Mouse (Mus musculus): ENCODE results near the gene Rbfox1.

The Rbfox1 gene

DNA sequence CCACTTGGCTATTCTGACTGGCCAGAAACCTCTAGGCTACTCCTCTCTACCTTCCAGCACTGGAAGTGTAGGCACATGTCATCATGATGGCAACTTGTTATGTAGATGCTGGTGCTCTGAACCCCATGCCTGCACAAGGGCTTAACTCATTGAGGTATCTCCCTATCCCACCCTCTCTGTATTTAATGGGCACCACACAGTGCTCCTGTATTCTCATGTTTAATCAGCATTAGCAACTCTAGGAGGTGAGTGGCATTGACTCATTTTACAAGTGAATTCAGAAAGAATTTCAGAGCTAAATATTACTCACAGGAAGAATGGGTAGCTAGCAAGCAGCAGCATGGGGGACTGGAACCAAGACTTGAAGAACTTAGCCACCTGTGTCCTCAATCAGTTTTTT lies 321.3 kb downstream of the Rbfox1 start:
- in situ Hi-C loops (cut with MboI; ENCODE audit: low sequenced_read_pairs): no loop called here

DNA sequence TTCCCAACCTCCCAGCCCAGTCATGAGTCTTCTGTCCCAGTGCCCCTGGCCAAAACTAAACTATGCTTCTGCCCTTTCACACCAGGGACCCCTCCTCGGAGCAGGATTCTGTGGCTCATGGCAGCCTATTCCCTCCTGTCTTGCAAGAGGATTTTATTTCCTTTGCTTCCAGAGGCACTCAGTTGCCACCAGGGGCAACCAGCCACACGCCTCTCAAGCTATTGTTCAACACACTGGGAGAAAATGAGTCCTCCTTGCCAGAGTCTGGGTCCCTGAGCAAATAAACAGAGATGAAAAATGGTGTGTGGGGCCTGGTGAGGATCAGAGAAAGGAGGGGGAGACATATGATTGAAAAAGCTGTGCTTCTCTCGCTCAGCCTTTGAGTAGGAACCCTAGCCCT lies 327.8 kb downstream of the Rbfox1 start:
- in situ Hi-C loops (cut with MboI; ENCODE audit: low sequenced_read_pairs): no loop called here

DNA sequence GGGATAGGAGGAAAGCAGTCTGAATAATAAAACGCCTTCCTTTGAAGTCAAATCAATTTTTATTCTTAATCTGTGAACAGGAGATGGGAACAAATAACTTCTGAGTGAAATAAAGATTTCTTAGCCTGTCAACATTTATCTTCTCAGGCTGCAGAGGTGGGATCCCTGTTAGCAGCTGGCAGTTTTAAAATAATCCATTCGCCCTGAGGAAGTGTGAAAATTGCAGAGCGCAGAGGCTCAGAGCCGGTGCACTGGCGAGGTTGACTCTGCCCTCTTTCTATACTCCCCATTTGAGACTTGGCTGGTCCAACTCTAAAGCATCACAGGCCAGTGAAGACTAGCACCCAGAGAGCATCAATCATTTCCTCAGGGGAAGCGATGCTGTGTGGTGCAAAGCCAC lies 342.3 kb downstream of the Rbfox1 start:
- in situ Hi-C loops (cut with MboI; ENCODE audit: low sequenced_read_pairs): no loop called here

DNA sequence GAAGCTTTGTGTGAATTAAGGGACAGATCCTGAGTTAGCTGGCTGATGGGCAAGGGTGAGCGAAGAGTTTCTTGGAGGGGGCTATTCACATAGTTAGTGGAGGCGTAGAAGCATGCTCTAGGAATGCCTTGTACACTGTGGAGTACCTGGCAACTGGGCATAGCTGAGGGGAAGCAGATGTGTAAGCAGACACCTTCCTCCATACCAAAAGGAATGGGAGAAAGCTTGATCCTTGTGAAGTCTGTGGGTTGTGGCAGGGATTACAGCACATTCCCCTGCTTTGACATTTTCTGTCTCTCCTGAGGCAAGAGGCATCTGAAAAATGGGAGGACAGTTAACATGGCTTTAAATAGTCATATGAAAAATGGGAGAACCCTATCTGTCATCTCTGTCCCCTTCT lies 347.8 kb downstream of the Rbfox1 start:
- in situ Hi-C loops (cut with MboI; ENCODE audit: low sequenced_read_pairs): no loop called here

DNA sequence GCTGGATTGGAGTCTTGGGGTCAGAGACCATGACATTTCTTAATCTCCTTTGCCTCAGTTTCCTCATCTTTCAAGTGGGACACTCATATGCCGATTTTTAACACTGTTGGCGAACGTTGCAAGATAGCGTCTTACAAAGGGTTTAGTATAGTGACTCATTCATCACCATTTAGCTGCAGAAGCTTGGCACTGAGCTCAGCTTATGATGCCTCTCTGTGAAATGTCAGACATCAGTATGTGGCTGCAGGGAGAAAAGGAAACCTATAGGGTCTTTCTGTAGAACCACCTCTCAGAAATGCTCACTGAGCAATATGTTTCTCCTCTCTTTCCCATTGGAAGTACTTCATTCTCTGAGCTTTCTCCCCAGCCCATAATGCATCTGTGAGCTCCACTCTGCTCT lies 356.2 kb downstream of the Rbfox1 start:
- in situ Hi-C loops (cut with MboI; ENCODE audit: low sequenced_read_pairs): no loop called here

DNA sequence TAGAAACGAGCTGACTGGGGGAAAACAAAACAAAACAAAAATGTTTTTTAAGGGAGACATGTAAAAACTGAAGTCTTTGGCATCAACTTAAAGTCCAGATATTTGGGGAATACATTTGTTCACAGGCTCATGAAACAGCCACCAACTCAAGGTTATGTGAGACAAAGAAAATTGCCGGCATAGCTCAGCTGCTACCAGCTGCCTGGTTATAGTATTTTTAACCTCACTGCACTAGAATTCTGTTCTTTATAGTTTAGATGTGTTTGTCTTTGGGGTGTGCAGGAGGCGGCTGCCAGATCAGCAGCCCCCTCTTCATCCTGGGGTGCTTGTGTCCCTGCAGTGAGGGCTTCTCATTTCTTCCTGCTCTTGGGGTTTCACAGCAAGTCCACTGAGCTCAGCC lies 357.3 kb downstream of the Rbfox1 start:
- in situ Hi-C loops (cut with MboI; ENCODE audit: low sequenced_read_pairs): no loop called here

DNA sequence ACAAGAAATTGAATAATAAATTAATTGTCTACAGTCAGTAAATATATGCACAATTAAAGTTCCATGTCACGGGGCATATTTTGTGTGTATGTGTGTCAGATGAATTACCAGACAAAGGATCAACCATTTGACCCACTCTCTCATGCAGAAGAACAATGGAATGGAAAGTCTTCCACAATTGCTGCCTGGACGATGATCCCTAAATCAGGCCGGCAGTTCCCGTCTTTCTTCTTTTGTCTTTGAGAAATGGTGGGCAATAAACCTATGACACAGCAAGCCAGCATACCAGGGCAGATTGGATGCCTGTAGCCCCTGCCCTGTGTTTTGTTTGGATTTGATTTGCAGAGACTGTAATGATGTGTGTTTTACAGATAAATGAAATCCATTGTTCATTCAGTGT lies 362.4 kb downstream of the Rbfox1 start:
- in situ Hi-C loops (cut with MboI; ENCODE audit: low sequenced_read_pairs): no loop called here

DNA sequence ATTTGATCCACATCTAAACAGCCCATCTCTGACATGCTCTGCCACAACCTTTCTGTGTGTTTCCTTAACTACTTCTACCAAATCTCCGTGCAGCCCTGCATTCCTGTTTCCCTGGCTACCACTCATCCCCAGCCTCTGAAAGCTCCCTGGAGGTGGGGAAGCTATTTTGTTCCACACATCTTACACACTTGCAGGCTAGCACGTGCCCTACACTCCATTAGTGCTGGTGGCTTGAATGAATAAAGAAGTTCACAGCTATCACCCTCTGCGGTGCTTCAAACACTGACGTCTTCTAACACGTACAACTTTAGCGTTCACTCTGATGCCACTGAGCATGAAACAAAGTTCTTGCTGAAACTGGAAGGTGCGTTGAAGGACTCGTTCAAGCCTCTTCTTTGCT lies 379.4 kb downstream of the Rbfox1 start:
- in situ Hi-C loops (cut with MboI; ENCODE audit: low sequenced_read_pairs): no loop called here

DNA sequence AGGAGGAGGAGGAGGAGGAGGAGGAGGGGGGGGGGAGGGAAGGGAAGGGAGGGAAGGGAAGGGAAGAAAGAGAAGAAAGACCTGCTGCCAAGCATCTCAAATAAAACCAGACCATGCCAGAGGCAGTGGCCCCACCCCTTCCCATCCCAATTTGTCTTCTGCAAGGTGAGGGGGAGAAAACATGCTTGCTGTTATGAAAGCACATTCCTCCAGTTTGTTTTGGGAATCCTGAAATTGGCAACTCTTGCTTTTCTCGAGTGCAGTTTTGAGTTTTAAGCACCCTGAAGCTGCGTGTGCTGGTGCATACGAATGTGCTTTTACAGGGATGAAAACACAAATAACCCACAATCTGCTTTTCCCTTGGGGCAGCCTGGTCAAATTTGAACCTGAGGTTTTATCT lies 380.5 kb downstream of the Rbfox1 start:
- in situ Hi-C loops (cut with MboI; ENCODE audit: low sequenced_read_pairs): no loop called here

DNA sequence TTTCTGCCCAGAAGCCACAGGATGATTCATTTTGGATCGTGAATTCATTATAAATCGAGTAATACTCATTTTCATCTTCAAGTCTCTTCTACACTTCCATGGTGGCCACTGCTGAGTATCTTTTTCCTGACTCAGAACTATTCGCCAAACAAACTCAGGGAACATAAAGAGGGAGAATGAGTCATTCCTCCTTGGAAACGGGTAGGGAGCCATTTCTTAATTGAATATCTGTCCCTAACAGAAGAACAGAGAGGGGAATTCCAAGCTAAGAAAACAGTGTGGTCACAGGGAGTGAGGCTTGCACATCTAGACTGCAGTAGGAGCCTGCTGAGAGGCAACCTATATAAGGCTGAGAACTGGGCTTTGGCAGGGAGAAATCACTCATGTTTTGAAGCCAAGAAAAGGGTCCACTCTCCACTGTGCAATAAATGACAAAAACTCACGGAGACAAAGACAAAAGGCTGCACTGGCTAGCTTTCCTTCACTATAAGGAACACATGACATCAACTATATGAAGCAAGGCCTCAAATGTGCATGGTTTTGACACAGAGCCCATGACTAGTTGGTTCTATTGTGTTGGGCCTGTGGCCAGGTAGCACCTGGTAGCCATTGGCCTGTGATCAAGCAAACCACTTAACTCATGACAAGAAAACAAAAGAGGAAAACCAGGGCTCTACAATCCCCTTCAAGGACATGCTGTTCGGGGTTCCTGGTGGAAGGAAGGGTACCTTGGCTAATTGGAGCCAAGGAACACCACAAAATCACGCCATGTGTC lies 386.6 kb downstream of the Rbfox1 start:
- in situ Hi-C loops (cut with MboI; ENCODE audit: low sequenced_read_pairs): no loop called here

DNA sequence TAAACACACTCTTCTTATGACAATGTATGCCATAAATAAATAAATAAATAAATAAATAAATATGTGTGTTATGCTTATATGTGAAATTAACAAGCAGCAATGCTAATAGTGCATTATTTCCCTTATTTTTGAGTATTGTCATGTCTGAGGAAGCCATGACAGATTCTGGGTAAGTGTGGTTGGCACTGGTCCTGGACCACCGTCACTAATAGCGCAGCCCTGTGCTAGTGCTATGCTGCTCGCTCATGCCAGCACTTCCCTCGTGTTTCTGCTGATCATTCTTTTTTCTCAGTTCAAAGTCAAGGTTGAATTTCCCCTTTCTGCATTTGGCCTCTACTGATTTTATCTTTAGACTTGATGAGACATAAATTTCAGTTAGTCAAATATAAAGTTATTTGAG lies 398.3 kb downstream of the Rbfox1 start:
- in situ Hi-C loops (cut with MboI; ENCODE audit: low sequenced_read_pairs): no loop called here

DNA sequence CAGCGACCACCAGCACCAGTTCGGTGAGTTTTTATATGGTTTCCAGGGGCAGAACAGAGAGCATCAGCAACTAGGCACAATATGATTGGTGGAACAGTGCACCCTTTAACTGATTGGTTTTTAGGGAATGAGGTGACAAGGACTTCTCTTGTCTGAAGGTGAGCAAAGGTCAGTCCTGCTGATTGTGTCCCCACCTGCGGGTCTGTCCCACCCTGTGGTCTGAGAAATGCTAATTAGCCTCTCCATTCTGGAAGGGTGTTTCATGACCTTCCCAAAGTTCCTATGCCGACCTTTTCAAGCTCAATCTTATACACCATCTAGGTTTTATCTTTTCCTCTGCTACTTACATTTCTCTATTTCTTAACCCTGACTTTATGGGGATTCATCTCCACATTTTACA lies 399.2 kb downstream of the Rbfox1 start:
- in situ Hi-C loops (cut with MboI; ENCODE audit: low sequenced_read_pairs): no loop called here

DNA sequence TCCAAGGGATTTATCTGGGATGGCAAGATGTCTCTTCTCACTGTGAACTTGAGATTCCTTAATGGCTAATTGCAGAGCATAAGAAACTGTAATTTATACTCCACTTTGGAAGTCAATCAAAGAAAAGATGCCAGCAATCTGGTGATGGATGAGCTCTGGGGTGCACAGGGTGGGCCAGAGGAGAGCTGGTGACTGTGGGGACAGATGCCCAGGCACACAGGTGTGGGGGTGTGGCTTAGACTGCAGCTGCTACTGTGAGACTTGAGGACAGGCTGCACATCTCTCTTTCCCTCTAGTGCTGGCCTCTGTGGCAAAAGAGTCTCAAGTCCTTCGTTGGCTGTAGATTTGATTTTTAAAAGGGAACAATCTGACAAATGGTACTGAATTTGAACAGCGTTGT lies 402.5 kb downstream of the Rbfox1 start:
- in situ Hi-C loops (cut with MboI; ENCODE audit: low sequenced_read_pairs): no loop called here

DNA sequence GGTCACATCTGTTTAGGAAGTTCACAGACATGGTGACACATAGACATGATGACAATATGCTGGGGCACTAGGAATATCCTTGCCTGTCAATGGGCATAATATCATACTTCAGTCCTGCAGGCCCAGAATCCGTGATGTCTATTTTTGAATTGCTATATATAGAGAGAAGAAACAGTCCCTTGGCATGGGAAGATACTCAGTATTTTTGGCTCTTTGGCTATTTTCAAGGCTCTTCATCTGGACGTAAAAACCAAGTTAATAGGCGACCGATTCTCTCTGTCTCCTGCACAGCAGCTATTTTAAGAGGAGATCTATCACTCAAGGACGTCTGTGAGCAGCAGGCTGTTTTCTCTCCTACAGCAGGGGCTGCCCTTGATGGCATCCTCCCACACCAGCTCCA lies 415.0 kb downstream of the Rbfox1 start:
- in situ Hi-C loops (cut with MboI; ENCODE audit: low sequenced_read_pairs): no loop called here

DNA sequence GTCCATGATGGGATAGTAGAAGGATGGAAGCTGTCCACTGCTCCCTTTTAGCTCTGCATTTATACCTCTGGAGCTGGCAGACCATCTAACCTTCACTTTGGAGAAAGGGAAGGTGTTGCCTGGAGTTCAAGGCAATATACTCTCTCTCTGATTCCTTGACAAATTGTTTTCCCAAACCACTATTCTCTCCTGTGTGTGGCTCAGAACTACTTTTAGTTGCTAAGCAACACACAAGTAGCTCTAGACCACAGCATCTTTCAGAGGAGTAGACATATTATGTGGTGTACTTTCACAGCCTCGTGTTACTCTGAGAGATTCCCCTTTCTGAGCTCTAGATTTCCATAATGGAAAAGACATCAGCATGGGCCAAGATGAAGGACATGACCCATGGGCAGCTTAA lies 417.9 kb downstream of the Rbfox1 start:
- in situ Hi-C loops (cut with MboI; ENCODE audit: low sequenced_read_pairs): no loop called here

DNA sequence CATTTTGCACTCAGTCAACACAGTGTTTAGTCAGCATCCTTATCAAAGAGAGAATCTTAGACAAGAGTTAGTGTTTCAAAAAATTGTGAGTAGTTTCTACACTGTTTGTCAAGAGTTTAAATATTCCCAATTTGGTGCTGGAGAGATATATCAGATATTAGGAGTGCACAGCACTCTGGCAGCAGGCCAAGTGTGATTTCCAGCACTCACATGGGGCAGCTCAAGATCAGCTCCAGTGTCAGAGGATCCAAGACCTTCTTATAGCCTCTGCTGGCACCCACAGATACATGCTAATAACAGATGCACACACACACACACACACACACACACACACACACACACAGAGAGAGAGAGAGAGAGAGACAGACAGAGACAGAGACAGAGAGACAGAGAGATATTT lies 424.8 kb downstream of the Rbfox1 start:
- in situ Hi-C loops (cut with MboI; ENCODE audit: low sequenced_read_pairs): no loop called here

DNA sequence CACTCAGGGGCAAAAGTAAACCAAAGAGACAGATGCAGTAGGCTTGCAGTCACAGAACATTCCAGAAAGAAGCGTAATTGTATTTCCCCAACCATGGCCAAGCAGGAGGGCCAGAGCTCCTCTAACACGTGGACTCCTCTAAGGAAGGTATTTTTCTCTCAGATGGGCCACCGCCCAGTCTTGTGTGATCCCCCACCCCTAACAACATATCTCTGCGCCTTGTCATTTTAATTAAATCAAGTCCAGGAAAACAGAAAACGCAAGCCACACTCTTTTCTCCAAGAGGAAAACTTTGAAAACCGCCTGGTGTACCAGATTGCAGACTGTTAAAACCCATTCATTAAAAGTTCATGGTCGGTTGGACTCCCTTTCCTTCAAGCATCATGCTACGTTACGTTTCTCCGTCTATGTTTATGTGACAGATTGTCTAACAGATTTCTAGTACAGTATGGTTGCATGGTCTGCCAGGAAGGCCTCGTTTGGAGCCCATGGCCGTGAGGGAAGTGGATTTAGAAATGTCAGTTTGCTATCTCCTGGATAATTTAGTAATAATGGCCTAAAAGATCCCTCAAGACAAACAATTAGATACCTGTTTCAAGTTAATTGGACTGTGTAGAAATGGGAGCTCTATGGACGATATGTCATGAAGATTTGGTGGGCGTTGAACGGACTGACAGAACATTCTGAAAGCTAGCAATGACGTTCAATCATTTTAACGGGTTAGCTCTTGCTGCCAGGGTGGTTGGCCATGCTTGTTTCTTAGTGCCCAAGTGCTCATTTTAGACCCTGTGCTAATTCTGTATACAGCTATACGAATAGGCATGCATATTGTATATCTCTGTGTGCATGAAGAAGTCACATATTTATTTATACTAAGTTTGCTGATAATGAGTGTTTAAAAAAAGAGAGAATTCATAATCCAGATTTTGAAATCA lies 425.9 kb downstream of the Rbfox1 start:
- in situ Hi-C loops (cut with MboI; ENCODE audit: low sequenced_read_pairs): no loop called here

DNA sequence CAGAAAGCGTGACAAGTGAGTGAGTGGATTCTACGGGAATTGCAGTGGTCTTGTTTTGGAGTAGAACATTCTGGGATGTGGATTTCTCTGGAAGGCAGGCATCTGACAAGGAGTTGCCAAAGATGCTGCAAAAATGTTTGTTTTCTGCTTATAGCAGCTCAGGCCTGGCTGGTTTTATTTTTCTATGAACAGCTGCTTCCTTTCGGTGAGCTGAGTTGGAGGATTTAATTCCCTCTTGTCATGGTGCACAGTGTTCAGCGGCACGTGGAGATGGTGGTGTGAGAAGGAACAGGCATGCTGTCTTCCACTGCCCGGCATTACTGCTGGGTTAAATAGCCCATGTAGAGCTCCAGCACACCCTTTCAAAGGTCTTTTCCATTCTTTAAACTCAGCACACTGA lies 428.5 kb downstream of the Rbfox1 start:
- in situ Hi-C loops (cut with MboI; ENCODE audit: low sequenced_read_pairs): no loop called here

DNA sequence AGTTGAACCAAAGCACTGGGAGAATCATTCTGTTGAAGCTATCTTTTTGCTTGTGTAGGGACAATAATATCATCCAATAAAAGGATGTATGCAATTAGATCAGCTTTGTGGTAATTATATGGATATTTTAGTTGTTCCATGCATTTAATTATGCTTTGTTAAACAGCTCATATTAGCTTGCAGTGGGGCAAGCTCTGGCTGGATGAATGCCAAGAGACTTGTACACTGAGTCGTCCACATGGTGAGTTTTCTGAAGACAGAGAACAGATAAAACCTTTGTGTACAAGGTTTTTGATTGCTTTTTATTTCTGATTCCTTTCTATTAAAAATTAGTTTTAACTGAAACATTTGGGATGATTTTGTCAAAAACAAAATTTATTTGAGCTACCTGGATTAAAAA lies 439.7 kb downstream of the Rbfox1 start:
- in situ Hi-C loops (cut with MboI; ENCODE audit: low sequenced_read_pairs): no loop called here

DNA sequence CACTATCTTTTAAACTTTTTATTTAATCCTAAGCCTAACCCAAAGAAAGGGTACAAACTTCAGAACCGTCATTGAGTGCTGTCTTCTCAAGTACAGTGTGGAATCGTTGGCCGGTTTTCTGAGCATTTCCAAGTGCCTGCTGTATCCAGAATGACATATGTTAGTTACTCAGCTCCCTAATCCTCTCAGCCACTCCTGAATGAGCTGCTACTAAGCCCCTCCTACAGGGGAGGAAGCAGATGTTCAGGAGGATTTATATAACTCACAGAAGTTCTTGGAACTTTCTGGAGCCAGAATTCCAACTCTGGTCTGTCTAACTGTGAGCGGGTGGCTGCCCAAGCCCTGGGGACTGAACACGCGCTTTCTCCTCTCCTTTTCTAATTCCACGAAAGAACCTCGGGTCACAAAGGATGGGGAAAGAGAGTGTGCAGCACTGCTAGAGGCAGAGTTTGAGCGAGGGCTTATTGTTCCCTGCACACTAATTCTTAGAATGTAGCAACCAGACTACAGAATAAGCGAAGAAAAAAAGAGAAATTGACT lies 446.3 kb downstream of the Rbfox1 start:
- in situ Hi-C loops (cut with MboI; ENCODE audit: low sequenced_read_pairs): no loop called here

DNA sequence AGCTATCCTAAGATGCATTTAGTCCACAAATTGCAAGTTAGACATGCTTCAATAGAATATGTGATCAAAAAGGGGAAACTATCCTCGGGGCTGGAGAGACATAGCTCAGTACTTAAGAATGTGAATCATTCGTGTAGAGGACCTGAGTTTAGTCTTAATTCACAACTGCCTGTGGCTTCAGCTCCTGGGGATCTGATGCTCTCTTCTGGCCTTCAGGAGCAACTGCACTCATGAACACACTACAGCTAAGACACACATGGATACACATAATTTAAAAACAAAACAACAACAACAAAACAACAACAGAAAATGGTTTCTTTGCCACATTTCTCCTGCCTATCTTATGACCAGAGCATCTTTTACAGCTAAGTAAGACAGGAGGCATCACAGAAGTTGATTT lies 448.1 kb downstream of the Rbfox1 start:
- in situ Hi-C loops (cut with MboI; ENCODE audit: low sequenced_read_pairs): no loop called here

DNA sequence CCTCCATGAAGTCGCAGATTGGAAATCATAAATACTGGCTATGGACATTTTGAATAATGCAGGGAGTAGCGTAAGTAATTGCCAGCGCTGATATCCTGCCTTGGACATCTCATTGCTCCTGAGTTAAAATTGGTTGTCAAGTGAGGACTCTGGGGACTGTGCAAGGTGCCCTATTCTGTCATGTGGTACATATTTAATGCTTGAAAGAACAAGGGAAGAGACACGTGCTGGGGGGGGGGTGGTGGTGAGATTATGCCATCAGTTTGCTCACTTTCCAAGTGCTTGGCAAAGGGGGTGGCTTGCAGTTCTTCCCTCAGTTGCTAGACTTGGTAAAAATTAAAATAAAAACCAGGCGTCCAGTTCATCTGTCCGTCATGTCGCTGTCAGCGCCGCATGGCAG lies 462.9 kb downstream of the Rbfox1 start:
- in situ Hi-C loops (cut with MboI; ENCODE audit: low sequenced_read_pairs): no loop called here

All from CH12F3 (cell line).